Mouse (Mus musculus) G1E (cell line): ENCODE results near the gene Slc26a5.

Experiments
- CTCF ChIP-seq: IDR thresholded peaks from 2 replicates; pipeline ENCODE4 v1.5.1; 2012; ENCODE audit warnings: low read depth, low read length, inconsistent platforms, mixed read lengths
- POLR2AphosphoS5 ChIP-seq: IDR thresholded peaks from 2 replicates; pipeline ENCODE4 v1.6.1; 2012; ENCODE audit warnings: low read depth, low read length, inconsistent platforms; ENCODE audit not compliant: insufficient replicate concordance

DNA sequence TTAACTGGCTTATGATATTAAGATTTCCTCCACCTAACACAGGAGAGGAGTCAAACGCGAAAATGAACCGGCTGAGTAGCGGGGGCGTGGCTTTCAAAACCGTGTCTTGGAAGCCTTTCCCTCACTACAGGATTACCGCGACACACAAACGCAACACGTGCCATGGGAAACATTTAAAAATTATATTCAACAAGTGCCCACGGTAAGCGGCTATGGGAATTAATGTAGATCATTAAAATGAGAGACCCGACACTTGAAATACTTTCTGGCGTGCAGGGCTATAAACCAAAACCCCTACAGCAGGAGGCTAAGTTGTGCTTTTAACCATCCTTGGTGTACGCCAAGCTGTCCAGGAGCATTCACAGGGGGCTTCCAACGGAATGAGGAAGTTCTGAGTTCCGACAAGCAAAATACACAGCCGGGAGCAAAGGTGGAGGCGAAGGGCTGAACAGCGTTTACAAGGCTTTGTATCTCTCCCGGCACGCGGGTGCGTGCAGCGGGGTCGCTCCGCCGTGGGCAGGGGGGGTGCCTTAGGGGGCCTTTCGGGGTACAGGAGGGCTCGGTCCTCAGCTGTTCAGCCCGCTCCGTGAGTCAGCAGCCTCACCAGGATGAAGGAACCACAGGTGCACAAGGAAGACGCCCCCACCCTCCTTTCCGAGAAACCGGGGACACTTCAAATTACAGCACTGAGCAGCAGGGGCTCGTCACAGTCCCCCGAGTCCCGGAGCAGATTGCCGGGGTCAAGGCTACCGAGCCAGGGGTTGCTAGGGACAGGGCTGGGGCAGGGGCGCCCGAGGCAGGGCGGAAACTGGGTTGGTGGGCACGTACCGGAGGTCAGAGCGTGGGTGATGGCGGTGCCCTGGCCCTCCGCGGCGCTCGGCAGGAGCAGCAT is 81.0 kb downstream of the Slc26a5 start:
- TF ChIP-seq CTCF (no peak), POLR2AphosphoS5 (no peak)
